Mouse (Mus musculus): ENCODE measurements around the gene Taar4.

Taar4 gene

DNA sequence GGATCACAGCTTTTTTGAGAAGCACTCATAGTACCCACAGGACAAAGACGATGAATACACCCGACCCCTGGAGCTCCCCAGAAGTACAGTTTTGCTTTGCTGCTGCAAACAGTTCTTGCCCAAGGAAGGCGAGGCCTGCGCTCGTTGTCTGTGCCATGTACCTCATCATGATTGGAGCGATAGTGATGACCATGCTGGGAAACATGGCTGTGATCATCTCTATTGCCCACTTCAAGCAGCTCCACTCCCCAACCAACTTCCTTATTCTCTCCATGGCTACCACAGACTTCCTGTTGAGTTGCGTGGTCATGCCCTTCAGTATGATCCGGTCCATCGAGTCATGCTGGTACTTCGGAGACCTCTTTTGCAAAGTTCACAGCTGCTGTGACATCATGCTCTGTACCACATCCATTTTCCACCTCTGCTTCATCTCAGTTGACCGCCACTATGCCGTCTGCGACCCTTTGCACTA, at the start of gene Taar4:
TSS of gene Taar4 (plus strand) at position 51 of the 472 bp plus-strand sequence.
- DNase-seq, result no peak

- DNase-seq, result no peak
Measured at GRCm38 (mm10) chr10:23920056-23920455, 40.2 kb upstream of the Taar4 start, which contains the start of gene Taar1. Gene Taar1, plus strand, starts transcription at chr10:23920356.

GRCm38 (mm10) chr10:23922468-23922867, 37.8 kb upstream of the Taar4 start:
- DNase-seq, result no peak

GRCm38 (mm10) chr10:23923941-23924340, 36.4 kb upstream of the Taar4 start:
- DNase-seq, result no peak

- DNase-seq, result no peak
Measured at GRCm38 (mm10) chr10:23937613-23938012, 22.7 kb upstream of the Taar4 start.

DNA sequence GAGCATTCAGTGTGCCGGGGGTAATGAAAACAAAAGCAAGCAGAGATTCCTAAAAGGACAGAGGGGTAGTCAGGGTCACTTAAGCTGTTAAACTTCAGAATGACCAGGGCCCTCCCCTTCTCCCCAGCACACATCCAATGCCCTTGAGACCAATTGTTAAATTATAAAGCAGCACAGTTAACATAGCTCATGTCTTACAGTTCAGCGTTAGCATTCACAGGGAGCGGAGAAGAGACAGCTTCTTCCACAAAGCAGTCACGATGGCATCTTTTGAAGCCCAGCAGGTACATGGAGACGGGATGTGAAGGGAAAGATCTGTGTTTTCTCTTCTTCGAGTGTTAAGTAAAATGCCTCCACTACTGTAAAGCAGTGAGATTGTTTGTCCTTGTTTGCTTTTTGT, 22.0 kb upstream of the Taar4 start, which contains the start of gene Taar2:
TSS of gene Taar2 (plus strand) at position 261 of the 400 bp plus-strand sequence.
- no peak for DNase-seq

GRCm38 (mm10) chr10:23942465-23942864, 17.8 kb upstream of the Taar4 start:
- no peak for DNase-seq

- DNase-seq, result no peak
Measured at GRCm38 (mm10) chr10:23948026-23948425, 12.3 kb upstream of the Taar4 start.

DNA sequence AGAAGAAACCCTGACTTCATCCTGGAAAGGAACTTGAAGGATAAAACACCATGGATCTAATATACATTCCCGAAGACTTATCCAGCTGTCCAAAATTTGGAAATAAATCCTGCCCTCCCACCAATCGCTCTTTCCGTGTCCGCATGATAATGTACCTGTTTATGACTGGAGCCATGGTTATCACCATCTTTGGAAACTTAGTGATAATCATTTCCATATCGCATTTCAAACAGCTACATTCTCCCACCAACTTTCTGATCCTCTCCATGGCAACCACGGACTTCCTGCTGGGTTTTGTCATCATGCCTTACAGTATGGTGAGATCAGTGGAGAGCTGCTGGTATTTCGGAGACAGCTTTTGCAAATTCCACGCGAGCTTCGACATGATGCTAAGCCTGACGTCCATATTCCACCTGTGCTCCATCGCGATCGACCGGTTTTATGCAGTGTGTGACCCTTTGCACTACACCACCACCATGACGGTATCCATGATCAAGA, 10.7 kb upstream of the Taar4 start, which contains the start of gene Taar3:
TSS of gene Taar3 (plus strand) at position 51 of the 498 bp plus-strand sequence.
- DNase-seq, result no peak

- DNase-seq, result peak; percentile 40
Measured at GRCm38 (mm10) chr10:23951714-23952113, 8.6 kb upstream of the Taar4 start.

GRCm38 (mm10) chr10:23959071-23959470, 1.2 kb upstream of the Taar4 start:
- DNase-seq, result no peak

DNA sequence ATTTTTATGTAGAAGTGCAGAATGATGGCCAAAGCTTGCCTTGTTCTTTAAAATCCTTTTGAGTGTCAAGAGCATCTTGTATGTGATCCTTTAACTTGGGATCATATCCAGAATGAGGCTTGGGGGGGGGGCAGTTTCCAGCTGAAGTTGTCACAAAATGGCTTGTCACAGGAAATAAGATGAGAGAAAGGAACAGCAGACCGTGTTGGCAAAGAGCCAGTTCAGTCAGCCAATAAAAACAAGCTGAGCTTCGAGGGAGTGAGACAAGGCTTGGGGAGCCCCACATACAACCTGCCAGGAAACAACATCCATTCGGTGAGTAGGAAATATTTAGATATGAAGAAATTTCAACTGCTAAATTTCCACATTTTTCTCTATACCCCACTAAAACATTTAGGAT, 3.1 kb downstream of the Taar4 start:
- no peak for DNase-seq

DNA sequence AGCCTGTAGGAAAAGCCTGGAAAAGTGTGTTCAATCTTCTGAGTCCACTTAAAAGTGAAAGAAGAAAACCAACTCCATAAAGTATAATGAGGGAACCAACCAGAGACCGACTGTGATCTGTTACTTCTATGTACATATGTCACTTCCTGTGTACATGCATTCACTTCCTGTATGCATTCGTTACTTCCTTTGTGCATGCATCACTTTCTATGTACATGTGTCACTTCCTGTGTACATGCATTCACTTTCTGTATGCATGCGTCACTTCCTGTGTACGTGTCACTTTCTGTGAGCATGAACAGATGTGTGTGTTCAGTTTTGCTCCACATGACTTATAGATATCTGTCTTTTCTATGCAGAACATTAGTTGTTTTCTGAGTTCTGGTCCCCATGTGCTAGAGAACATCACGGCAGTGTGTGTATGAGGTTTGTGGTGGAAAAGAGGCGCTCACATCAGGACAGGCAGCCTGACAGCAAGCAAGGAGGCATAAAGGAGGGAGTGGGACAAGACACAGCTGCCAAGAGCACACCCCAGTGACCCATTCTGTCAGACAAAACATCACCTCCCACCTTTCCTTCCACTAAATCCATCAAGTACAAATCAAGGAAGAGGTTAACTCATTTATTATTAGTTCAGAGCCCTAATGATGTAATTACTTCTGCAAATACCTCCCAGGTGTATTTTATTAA, 4.8 kb downstream of the Taar4 start:
- no peak for DNase-seq

DNA sequence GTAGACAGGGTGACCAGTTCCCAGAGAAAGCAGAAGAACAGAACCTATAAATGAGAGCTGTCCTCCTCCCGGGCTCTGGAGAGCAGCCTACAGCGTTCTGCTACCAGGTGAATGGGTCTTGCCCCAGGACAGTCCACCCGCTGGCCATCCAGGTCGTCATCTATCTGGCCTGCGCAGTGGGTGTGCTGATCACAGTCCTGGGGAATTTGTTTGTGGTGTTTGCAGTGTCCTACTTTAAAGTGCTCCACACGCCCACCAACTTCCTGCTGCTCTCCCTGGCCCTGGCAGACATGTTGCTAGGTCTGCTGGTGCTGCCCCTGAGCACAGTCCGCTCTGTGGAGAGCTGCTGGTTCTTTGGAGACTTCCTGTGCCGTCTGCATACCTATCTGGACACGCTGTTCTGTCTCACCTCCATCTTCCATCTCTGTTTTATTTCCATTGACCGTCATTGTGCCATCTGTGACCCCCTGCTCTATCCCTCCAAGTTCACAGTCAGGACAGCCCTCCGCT, 10.4 kb downstream of the Taar4 start, which contains the start of gene Taar5:
TSS of gene Taar5 (plus strand) at position 51 of the 510 bp plus-strand sequence.
- DNase-seq, result no peak

- DNase-seq, result no peak
Measured at GRCm38 (mm10) chr10:23971256-23971655, 11.0 kb downstream of the Taar4 start.

DNA sequence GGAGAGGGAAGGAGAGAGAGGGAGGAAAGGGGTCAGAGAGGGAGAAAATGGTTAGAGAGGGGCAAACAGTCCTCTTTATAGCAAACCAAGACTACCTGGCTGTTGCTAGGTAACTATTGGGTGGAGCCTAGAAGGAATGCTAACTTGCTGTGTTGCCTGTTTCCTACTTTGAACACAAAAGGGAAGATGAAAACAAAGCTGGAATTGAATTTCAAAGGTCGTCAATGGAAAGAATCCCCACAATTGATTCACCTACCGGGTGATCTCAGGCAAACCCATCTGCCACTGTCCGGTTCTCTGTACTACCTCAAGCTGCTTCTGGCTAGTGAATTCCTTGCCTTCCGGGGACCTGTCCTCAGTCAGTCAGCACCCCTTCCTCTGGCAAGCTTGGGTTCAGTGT, 17.7 kb downstream of the Taar4 start:
- DNase-seq, result no peak

- peak; percentile 28 for DNase-seq
Measured at GRCm38 (mm10) chr10:23978901-23979705, 18.8 kb downstream of the Taar4 start.

DNA sequence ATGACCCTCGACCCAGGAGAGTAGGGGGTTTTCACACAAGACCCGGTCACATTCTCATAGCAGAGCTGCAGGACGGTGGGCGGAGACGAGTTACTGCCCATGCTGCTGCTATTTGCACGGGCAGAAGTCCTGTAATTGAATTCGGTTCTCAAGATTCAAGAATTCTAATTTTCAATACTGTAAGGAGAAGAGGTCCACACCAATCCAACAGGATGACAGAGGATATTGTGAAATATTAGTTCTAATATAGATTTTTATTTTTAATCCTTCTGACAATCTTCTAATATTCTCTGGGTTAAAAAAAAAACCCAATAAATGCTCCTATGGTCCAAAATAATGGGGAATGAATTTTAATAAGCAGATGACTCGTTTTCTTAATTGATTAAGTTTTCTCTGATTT, 25.3 kb downstream of the Taar4 start, which contains the start of gene Taar6:
TSS of gene Taar6 (minus strand) at position 101 of the 400 bp plus-strand sequence.
- DNase-seq, result no peak

DNA sequence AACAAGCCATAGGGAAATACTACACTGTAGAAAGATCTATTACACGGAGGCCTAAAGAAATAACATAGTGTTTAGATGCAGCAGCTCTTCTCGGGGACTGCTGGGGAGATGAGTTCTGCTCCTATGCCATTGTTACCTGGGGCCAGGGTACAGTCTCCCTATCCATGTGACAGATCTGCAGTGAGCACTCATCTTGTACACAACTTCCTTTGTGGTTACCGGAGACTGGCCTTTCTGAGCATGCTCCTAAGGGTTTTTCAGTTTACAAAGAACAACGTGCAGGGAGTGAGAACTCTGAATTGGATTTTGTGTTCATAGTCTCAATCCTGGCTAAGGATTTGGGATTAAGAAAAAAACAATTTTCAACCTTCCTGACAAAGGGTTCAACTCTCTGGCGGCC, 26.1 kb downstream of the Taar4 start:
- DNase-seq, result no peak

DNA sequence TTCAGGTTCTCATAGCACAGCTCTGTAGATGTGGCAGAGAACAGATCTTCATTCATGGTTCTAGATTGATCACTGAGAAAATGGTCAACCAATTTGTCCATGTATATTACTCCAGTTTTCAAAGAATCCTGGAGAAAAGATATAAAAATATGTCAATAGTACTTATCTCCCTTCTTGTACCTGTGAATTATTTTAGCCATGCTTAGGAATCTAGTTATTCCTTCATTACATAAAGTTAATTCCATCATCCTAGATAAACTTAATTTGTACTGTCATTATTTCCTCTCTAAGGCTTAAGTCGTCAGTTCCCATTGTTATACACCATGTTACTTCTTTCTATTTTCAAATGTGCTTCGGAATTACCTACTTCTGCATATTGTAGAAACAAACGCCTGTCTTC, 33.1 kb downstream of the Taar4 start, which contains the start of gene Taar7a:
TSS of gene Taar7a (minus strand) at position 101 of the 400 bp plus-strand sequence.
- DNase-seq, result no peak

- no peak for DNase-seq
Measured at GRCm38 (mm10) chr10:23999639-24000038, 39.3 kb downstream of the Taar4 start, which contains the start of gene Taar7b. Gene Taar7b, plus strand, starts transcription at chr10:23999939.

DNA sequence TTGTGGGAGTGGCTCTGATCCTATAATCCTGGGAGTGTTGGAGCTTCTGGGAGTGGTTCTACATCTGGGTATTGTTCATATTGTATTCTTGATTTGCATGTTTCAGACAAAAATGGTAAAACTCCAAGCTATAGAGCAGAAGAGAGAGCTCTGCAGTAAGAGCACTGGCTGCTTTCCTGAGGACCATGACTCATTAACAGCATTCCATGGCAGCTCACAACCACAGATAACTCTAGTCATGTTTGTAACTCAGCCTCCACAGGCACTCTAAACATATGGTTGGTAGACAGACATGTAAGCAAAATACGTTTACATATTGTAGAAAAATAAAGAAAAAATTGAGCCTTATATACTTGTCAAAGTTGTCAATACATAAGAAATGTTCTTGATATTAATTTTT, 46.1 kb downstream of the Taar4 start:
- no peak for DNase-seq

- no peak for DNase-seq
Measured at GRCm38 (mm10) chr10:24007034-24007433, 46.7 kb downstream of the Taar4 start.
